Mouse (Mus musculus) MEL (cell line): ENCODE data around the gene Ap1s3. TPM values are rescaled to one million over a fixed set of nuclear protein-coding genes. Genes with fewer than 3 reads are reported as not detected.

Experiments
- DNase-seq: peaks from one replicate; pipeline ENCODE4 v3.0.0; 2011; ENCODE audit warnings: low read depth, low spot score
- H3K27ac ChIP-seq: 2 replicates; pipeline ENCODE4 v1.5.1; 2012; ENCODE audit warnings: low read depth, mild to moderate bottlenecking, control low read depth, low read length, moderate library complexity; ENCODE audit not compliant: control insufficient read depth
- H3K27me3 ChIP-seq, 2 experiments: fragments of 150-350 bp in 1 of 2; sonication (generic) in 1 of 2; 2 replicates each; pipeline ENCODE4 v1.6.1; 2012; ENCODE audit warnings: low read length in 2 of 2, mild to moderate bottlenecking in 2 of 2, improper control_type of control experiment in 1 of 2, moderate library complexity in 1 of 2; ENCODE audit not compliant: insufficient read depth in 2 of 2, control insufficient read depth in 1 of 2
- H3K36me3 ChIP-seq, 2 experiments: 2 replicates each; pipeline ENCODE4 v1.6.1; 2012 to 2014; ENCODE audit warnings: low read length in 2 of 2, improper control_type of control experiment in 1 of 2, inconsistent platforms in 1 of 2, mild to moderate bottlenecking in 1 of 2; ENCODE audit not compliant: insufficient read depth in 2 of 2, control insufficient read depth in 1 of 2
- H3K4me1 ChIP-seq, 2 experiments: fragments of 150-350 bp in 1 of 2; sonication (generic) in 1 of 2; 2 replicates each; pipeline ENCODE4 v1.6.1; 2012; ENCODE audit warnings: low read length in 2 of 2, improper control_type of control experiment in 1 of 2, mild to moderate bottlenecking in 1 of 2; ENCODE audit not compliant: insufficient read depth in 2 of 2, control insufficient read depth in 1 of 2
- H3K4me3 ChIP-seq, 2 experiments: fragments of 150-350 bp in 1 of 2; sonication (generic) in 1 of 2; 2 replicates each; pipeline ENCODE4 v1.5.1; 2012; ENCODE audit warnings: low read depth in 2 of 2, low read length in 2 of 2, mild to moderate bottlenecking in 2 of 2, moderate library complexity in 2 of 2, control low read depth in 1 of 2, improper control_type of control experiment in 1 of 2; ENCODE audit not compliant: control insufficient read depth in 1 of 2, insufficient read depth in 1 of 2
- H3K79me2 ChIP-seq: 2 replicates; pipeline ENCODE4 v1.6.1; 2012; ENCODE audit warnings: mild to moderate bottlenecking, low read length, moderate library complexity; ENCODE audit not compliant: control insufficient read depth, poor library complexity, insufficient read depth
- H3K9ac ChIP-seq: 2 replicates; pipeline ENCODE4 v1.6.1; 2012; ENCODE audit warnings: low read depth, mild to moderate bottlenecking, control low read depth, low read length, moderate library complexity; ENCODE audit not compliant: control insufficient read depth, poor library complexity, severe bottlenecking
- H3K9me3 ChIP-seq: fragments of 150-350 bp; sonication (generic); replicated peaks from 2 replicates; pipeline ENCODE4 v1.6.1; 2012; ENCODE audit warnings: mild to moderate bottlenecking, low read length, improper control_type of control experiment, moderate library complexity; ENCODE audit not compliant: insufficient read depth
- BHLHE40 ChIP-seq: IDR thresholded peaks from 2 replicates; pipeline ENCODE4 v1.6.1; 2012; ENCODE audit warnings: low read depth, mild to moderate bottlenecking, inconsistent platforms, low read length, improper control_type of control experiment, borderline replicate concordance
- ELF1 ChIP-seq: IDR thresholded peaks from 2 replicates; pipeline ENCODE4 v1.6.1; 2014; ENCODE audit warnings: low read depth, mild to moderate bottlenecking, inconsistent platforms, low read length, improper control_type of control experiment, moderate library complexity
- GABPA ChIP-seq: IDR thresholded peaks from 2 replicates; pipeline ENCODE4 v1.6.1; 2012; ENCODE audit warnings: low read depth, mild to moderate bottlenecking, inconsistent platforms, low read length, improper control_type of control experiment, moderate library complexity
- GATA1 ChIP-seq: IDR thresholded peaks from 2 replicates; pipeline ENCODE4 v1.6.1; 2011; ENCODE audit warnings: low read depth, low read length, improper control_type of control experiment
- HCFC1 ChIP-seq: IDR thresholded peaks from 2 replicates; pipeline ENCODE4 v1.6.1; 2012; ENCODE audit warnings: low read depth, mild to moderate bottlenecking, inconsistent platforms, low read length, improper control_type of control experiment, moderate library complexity
- KAT2A ChIP-seq: conservative IDR thresholded peaks from 2 replicates; pipeline ENCODE4 v1.6.1; 2012; ENCODE audit warnings: low read depth, low read length, improper control_type of control experiment, inconsistent platforms
- MAZ ChIP-seq: IDR thresholded peaks from 2 replicates; pipeline ENCODE4 v1.6.1; 2012; ENCODE audit warnings: low read depth, mild to moderate bottlenecking, inconsistent platforms, low read length, improper control_type of control experiment
- MEF2A ChIP-seq: IDR thresholded peaks from 2 replicates; pipeline ENCODE4 v1.6.1; 2014; ENCODE audit warnings: low read depth, mild to moderate bottlenecking, inconsistent platforms, low read length, improper control_type of control experiment; ENCODE audit not compliant: poor library complexity, insufficient replicate concordance, severe bottlenecking; ENCODE audit errors: extremely low read depth
- MXI1 ChIP-seq: IDR thresholded peaks from 2 replicates; pipeline ENCODE4 v1.6.1; 2011; ENCODE audit warnings: mild to moderate bottlenecking, low read depth, low read length, improper control_type of control experiment
- MYB ChIP-seq: IDR thresholded peaks from 2 replicates; pipeline ENCODE4 v1.6.1; 2011; ENCODE audit warnings: mild to moderate bottlenecking, low read depth, low read length, improper control_type of control experiment
- NELFE ChIP-seq: IDR thresholded peaks from 2 replicates; pipeline ENCODE4 v1.6.1; 2011; ENCODE audit warnings: low read depth, low read length, improper control_type of control experiment
- NRF1 ChIP-seq: IDR thresholded peaks from 2 replicates; pipeline ENCODE4 v1.6.1; 2014; ENCODE audit warnings: low read depth, mild to moderate bottlenecking, inconsistent platforms, low read length, improper control_type of control experiment, moderate library complexity; ENCODE audit not compliant: poor library complexity, insufficient read depth, severe bottlenecking
- POLR2A ChIP-seq, 2 experiments: IDR thresholded peaks; 2 replicates each; pipeline ENCODE4 v1.6.1; 2011 to 2012; ENCODE audit warnings: low read length in 2 of 2, mild to moderate bottlenecking in 2 of 2, control low read depth in 1 of 2, improper control_type of control experiment in 1 of 2, low read depth in 1 of 2, moderate library complexity in 1 of 2; ENCODE audit not compliant: control insufficient read depth in 1 of 2, insufficient read depth in 1 of 2, poor library complexity in 1 of 2
- POLR2AphosphoS2 ChIP-seq: IDR thresholded peaks from 2 replicates; pipeline ENCODE4 v1.6.1; 2011; ENCODE audit warnings: low read length, improper control_type of control experiment
- POLR2AphosphoS5 ChIP-seq: IDR thresholded peaks from 2 replicates; pipeline ENCODE4 v1.6.1; 2012; ENCODE audit warnings: low read depth, borderline replicate concordance, mild to moderate bottlenecking, inconsistent platforms, low read length, moderate library complexity, mixed read lengths
- RAD21 ChIP-seq: IDR thresholded peaks from 2 replicates; pipeline ENCODE4 v1.6.1; 2011; ENCODE audit warnings: mild to moderate bottlenecking, low read depth, low read length, improper control_type of control experiment
- SIN3A ChIP-seq: IDR thresholded peaks from 2 replicates; pipeline ENCODE4 v1.6.1; 2012; ENCODE audit warnings: low read length, improper control_type of control experiment, inconsistent platforms
- TBP ChIP-seq: IDR thresholded peaks from 2 replicates; pipeline ENCODE4 v1.8.0; 2011; ENCODE audit warnings: low read depth, low read length, improper control_type of control experiment
- TCF12 ChIP-seq: IDR thresholded peaks from 2 replicates; pipeline ENCODE4 v1.6.1; 2014; ENCODE audit warnings: low read depth, mild to moderate bottlenecking, inconsistent platforms, low read length, improper control_type of control experiment, moderate library complexity
- USF1 ChIP-seq: IDR thresholded peaks from 2 replicates; pipeline ENCODE4 v1.6.1; 2014; ENCODE audit warnings: low read depth, mild to moderate bottlenecking, inconsistent platforms, low read length, improper control_type of control experiment, moderate library complexity
- ZKSCAN1 ChIP-seq: IDR thresholded peaks from 2 replicates; pipeline ENCODE4 v1.6.1; 2012; ENCODE audit warnings: low read depth, mild to moderate bottlenecking, inconsistent platforms, low read length, improper control_type of control experiment, moderate library complexity
- ZMIZ1 ChIP-seq: IDR thresholded peaks from 2 replicates; pipeline ENCODE4 v1.6.1; 2012; ENCODE audit warnings: low read depth, mild to moderate bottlenecking, inconsistent platforms, low read length, improper control_type of control experiment, moderate library complexity
- ZNF384 ChIP-seq: IDR thresholded peaks from 2 replicates; pipeline ENCODE4 v1.6.1; 2012; ENCODE audit warnings: low read depth, mild to moderate bottlenecking, inconsistent platforms, low read length, improper control_type of control experiment
- polyA plus RNA-seq, 2 experiments: library from polyadenylated mRNA; stranded (reverse) in 1 of 2; unstranded in 1 of 2; fragments of >175 nt in 1 of 2; fragments of >200 nt in 1 of 2; gene quantifications; 2 replicates each; pipeline versions ENCODE4 v1.2.1 to v1.2.4; 2012; ENCODE audit warnings: low replicate concordance in 2 of 2, low read depth in 1 of 2; ENCODE audit not compliant: insufficient read length in 2 of 2, insufficient read depth in 1 of 2, missing spikeins in 1 of 2
- total RNA-seq: library from RNA; depleted of rRNA; stranded (reverse); fragments of 300-350 nt; gene quantifications from 2 replicates; pipeline ENCODE4 v1.2.3, GENCODE M21; 2012

The Ap1s3 gene
- total and polyA plus RNA-seq, 3 experiments = 4.3 to 50.6 (median 19.0) TPM

GRCm38 (mm10) chr1:79711147-79712126 lies 39.7 kb upstream of the Ap1s3 start:
- Histone ChIP-seq H3K36me3 (peaks cover 0 to 3% of the 10 kb centered on the region in 2 experiments; a peak in 2 of 4 replicates), H3K27me3 (no peaks in the 10 kb centered on the region), H3K9me3 (no peaks in the 10 kb centered on the region), H3K4me3 (no peak overlapping the region), H3K27ac (no peak overlapping the region), H3K79me2 (no peaks in the 10 kb centered on the region), H3K9ac (no peak overlapping the region), H3K4me1 (peaks cover 0 to 4% of the 10 kb centered on the region in 2 experiments; a peak in 2 of 4 replicates)
- DNase-seq = no peak
- TF ChIP-seq HCFC1 (no peak), ZMIZ1 (no peak), RAD21 (no peak), ELF1 (no peak), USF1 (no peak), BHLHE40 (no peak), MAZ (no peak)
- TF ChIP-seq, all 39 proteins: peak for 0

GRCm38 (mm10) chr1:79710678-79711077 lies 38.9 kb upstream of the Ap1s3 start:
- Histone ChIP-seq H3K9ac (no peak overlapping the region), H3K4me1 (peaks cover 0 to 4% of the 10 kb centered on the region in 2 experiments; a peak in 2 of 4 replicates), H3K9me3 (no peaks in the 10 kb centered on the region), H3K36me3 (peaks cover 0 to 3% of the 10 kb centered on the region in 2 experiments; a peak in 2 of 4 replicates), H3K4me3 (no peak overlapping the region), H3K27ac (no peak overlapping the region), H3K79me2 (no peaks in the 10 kb centered on the region), H3K27me3 (no peaks in the 10 kb centered on the region)
- no peak for DNase-seq
- TF ChIP-seq GABPA (no peak), GATA1 (no peak), TBP (no peak), POLR2A (IDR thresholded peaks at IDR 0.05; ENCODE audit: control insufficient read depth in 1 of 2, insufficient read depth in 1 of 2, low read depth in 1 of 2, low read length in 2 of 2, poor library complexity in 1 of 2) (no peak), BHLHE40 (no peak), POLR2AphosphoS5 (no peak), SIN3A (no peak), POLR2AphosphoS2 (no peak), ZNF384 (no peak), KAT2A (no peak), ELF1 (no peak), ZKSCAN1 (no peak), RAD21 (no peak), TCF12 (no peak), MYB (no peak), NRF1 (no peak), MXI1 (no peak), MEF2A (no peak), NELFE (no peak), MAZ (no peak)
